Mouse (Mus musculus) lung, adult 2 months (tissue): ENCODE results near the gene Cfap61.

Source experiments
- CTCF ChIP-seq: fragments of 200-500 bp; IDR thresholded peaks from 2 replicates; pipeline ENCODE4 v1.5.1; 2011; ENCODE audit warnings: mild to moderate bottlenecking, low read length, control low read depth; ENCODE audit not compliant: insufficient read depth
- POLR2A ChIP-seq: fragments of 200-500 bp; IDR thresholded peaks from 2 replicates; pipeline ENCODE4 v1.6.1; 2011; ENCODE audit warnings: low read depth, mild to moderate bottlenecking, control low read depth, low read length, borderline replicate concordance; ENCODE audit errors: extremely low read depth

DNA sequence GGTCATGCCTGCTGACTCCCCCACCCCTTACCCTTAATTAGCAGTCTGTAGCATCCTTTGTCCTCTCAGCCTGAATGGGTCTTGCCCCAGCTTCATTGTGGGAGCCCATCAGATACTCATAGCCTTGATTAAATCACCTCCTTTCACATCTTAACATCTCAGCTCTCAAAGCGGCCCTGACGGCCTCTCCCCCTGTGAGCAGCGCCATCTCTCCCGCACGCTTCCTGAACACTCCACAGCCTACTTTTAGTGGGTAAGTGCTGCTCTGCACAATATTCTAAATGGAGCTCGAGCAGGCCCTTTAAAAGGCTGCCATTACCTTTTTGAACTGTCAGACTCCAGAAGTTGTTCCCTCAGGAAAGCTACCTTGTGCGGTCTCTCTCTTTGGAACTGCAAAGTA is 234.9 kb downstream of the Cfap61 start:
- TF ChIP-seq CTCF = no peak
- no peak for TF ChIP-seq POLR2A
